Mouse (Mus musculus) C2C12 (cell line): ENCODE measurements around the gene Otof.

Experiments
- CEBPB ChIP-seq: IDR thresholded peaks from one replicate; pipeline ENCODE4 v1.6.1; 2011; ENCODE audit warnings: low read depth, mild to moderate bottlenecking, control low read depth, moderate library complexity
- CTCF ChIP-seq: IDR thresholded peaks from one replicate; pipeline ENCODE4 v1.5.1; 2011; ENCODE audit not compliant: control insufficient read depth, insufficient read depth, insufficient read length
- MAX ChIP-seq: IDR thresholded peaks from one replicate; pipeline ENCODE4 v1.6.1; 2011; ENCODE audit warnings: mild to moderate bottlenecking, control low read depth
- MYOD1 ChIP-seq: IDR thresholded peaks from one replicate; pipeline ENCODE4 v1.6.1; 2011; ENCODE audit warnings: low read depth; ENCODE audit not compliant: control insufficient read depth, insufficient read length
- MYOG ChIP-seq: IDR thresholded peaks from one replicate; pipeline ENCODE4 v1.6.1; 2011; ENCODE audit not compliant: control insufficient read depth, insufficient read length; ENCODE audit errors: extremely low read depth
- USF1 ChIP-seq: IDR thresholded peaks from one replicate; pipeline ENCODE4 v1.6.1; 2011; ENCODE audit warnings: low read depth, mild to moderate bottlenecking, control low read depth, moderate library complexity

- no peak for TF ChIP-seq MAX
- TF ChIP-seq CTCF: no peak
- TF ChIP-seq MYOD1: no peak
- TF ChIP-seq MYOG: no peak
- no peak for TF ChIP-seq USF1
- TF ChIP-seq CEBPB: no peak
Measured at GRCm38 (mm10) chr5:30460155-30460554, 1.6 kb downstream of the Otof start.
